Mouse (Mus musculus) brain, embryonic 14.5 days (tissue): ENCODE measurements at regions not wholly inside any gene's neighbourhood (a gene's known extent, or its start where the extent isn't known, plus 50 kb on each side); places are given as distances from the start of the nearest gene placed in this dataset.
A peak's percentile ranks its signal among the peaks of the same experiment; 100 is the strongest.

Experiments
- DNase-seq: peaks from one replicate; pipeline ENCODE4 v3.0.0-alpha.2; 2011; ENCODE audit warnings: low read depth
- CTCF ChIP-seq: fragments of 200-500 bp; IDR thresholded peaks from 2 replicates; pipeline ENCODE4 v1.5.1; 2012; ENCODE audit warnings: inconsistent platforms, mild to moderate bottlenecking, moderate library complexity, borderline replicate concordance; ENCODE audit not compliant: insufficient read depth, insufficient read length; ENCODE audit errors: extremely low read depth
- POLR2A ChIP-seq: fragments of 200-500 bp; IDR thresholded peaks from 2 replicates; pipeline ENCODE4 v1.6.1; 2012; ENCODE audit warnings: mild to moderate bottlenecking, inconsistent platforms, borderline replicate concordance; ENCODE audit not compliant: poor library complexity, insufficient read depth, insufficient read length, severe bottlenecking; ENCODE audit errors: extremely low read depth

GRCm38 (mm10) chr4:39926021-39926591, 216.8 kb upstream of the Aco1 start:
- peak; percentile 72 for DNase-seq
- no peak for TF ChIP-seq CTCF
- no peak for TF ChIP-seq POLR2A

- no peak for DNase-seq
These were observed 216.3 kb upstream of the Aco1 start for GRCm38 (mm10) chr4:39926594-39926993.

GRCm38 (mm10) chr4:39928491-39928890, 214.4 kb upstream of the Aco1 start:
- no peak for DNase-seq
- TF ChIP-seq POLR2A, result no peak

More at GRCm38 (mm10) chr4:39926594-39926993, 216.3 kb upstream of the Aco1 start:
- TF ChIP-seq POLR2A (no peak), CTCF (no peak)

GRCm38 (mm10) chr4:39934025-39934708, 208.7 kb upstream of the Aco1 start:
- DNase-seq, result peak; percentile 45
- TF ChIP-seq CTCF, result no peak
- no peak for TF ChIP-seq POLR2A

GRCm38 (mm10) chr4:39958687-39959086, 184.2 kb upstream of the Aco1 start:
- no peak for TF ChIP-seq POLR2A
- TF ChIP-seq CTCF, result no peak
- no peak for DNase-seq

GRCm38 (mm10) chr4:39967938-39968337, 174.9 kb upstream of the Aco1 start:
- peak; percentile 8 for DNase-seq
- TF ChIP-seq POLR2A, result no peak
- no peak for TF ChIP-seq CTCF

- TF ChIP-seq CTCF (no peak), POLR2A (no peak)
- no peak for DNase-seq
These were observed 151.5 kb upstream of the Aco1 start for GRCm38 (mm10) chr4:39991358-39991757.

- TF ChIP-seq CTCF (no peak), POLR2A (no peak)
- DNase-seq, result no peak
These were observed 151.0 kb upstream of the Aco1 start for GRCm38 (mm10) chr4:39991851-39992250.

- no peak for DNase-seq
- TF ChIP-seq CTCF (no peak), POLR2A (no peak)
These were observed 144.0 kb upstream of the Aco1 start for GRCm38 (mm10) chr4:39998771-39999422.

- DNase-seq, result peak; percentile 94
- TF ChIP-seq CTCF, result peak; percentile 77
- no peak for TF ChIP-seq POLR2A
These were observed 128.2 kb upstream of the Aco1 start for GRCm38 (mm10) chr4:40014666-40015065.

GRCm38 (mm10) chr4:40016856-40017255, 126.0 kb upstream of the Aco1 start:
- TF ChIP-seq CTCF (no peak), POLR2A (no peak)
- peak; percentile 26 for DNase-seq
